16 mouse cellular contexts compared by ENCODE assay signal in the genomic region with DNA sequence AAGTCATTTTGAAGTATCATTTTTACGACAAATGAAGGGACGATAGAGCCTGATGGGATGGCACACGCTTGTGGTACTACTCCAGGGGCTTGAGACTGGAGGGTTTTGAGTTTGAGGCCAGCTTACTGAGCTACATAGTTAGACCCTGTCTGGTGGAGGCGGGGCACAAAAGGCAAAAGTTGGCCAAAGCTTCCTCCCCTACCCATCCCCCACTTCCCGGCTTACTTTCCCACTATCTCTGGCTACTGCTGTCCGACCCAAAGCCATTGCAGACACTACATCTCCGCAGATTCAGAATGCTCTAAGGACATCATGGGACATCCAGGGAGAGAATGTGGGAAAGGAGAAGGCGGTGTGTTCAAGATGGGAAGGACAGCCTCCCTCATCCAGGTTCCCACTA.
DNase-seq lines count a peak whose midpoint lies in the region; ATAC-seq and TF ChIP-seq lines count a peak whose summit lies in the region.
"Had no signal": no experiment of that assay in that cellular context is flagged by ENCODE, and none has a peak within 500 bp of the region (broad histone marks: within the 10 kb centered on the region; RNA-seq: fewer than 3 reads in every experiment).

No protein-coding gene starts in this region.

- no peak for TF ChIP-seq CTCF in layer of hippocampus, adult 2 months (conservative IDR thresholded peaks at IDR 0.05)
- TF ChIP-seq CTCF in forebrain, postnatal 0 days (IDR thresholded peaks at IDR 0.05; ENCODE audit: low read depth), result no peak

- 0 out of 2 replicates have a peak, but pooled peaks cover under 1% of the 10 kb centered on the region for H3K36me3 ChIP-seq in forebrain, embryonic 12.5 days (replicated peaks)
- H3K36me3 ChIP-seq in forebrain, postnatal 0 days (ENCODE audit: insufficient read depth), result peaks cover 3% of the 10 kb centered on the region
- H3K36me3 ChIP-seq in midbrain, embryonic 15.5 days (replicated peaks), result no peaks in the 10 kb centered on the region
- H3K36me3 ChIP-seq: liver, embryonic 13.5 days; stomach, embryonic 15.5 days had no signal

- WGBS in forebrain, embryonic 12.5 days, result 66% methylated on average over 8 of the region's 8 CpGs
- 64% methylated on average over 8 of the region's 8 CpGs for WGBS in forebrain, postnatal 0 days
- WGBS in midbrain, embryonic 15.5 days, result 66% methylated on average over 8 of the region's 8 CpGs

- H3K27ac ChIP-seq in layer of hippocampus, adult 2 months, result peak overlapping the region; percentile 67; the same call in 1 of the 2 replicates
- peak overlapping the region; percentile 85 for H3K27ac ChIP-seq in forebrain, embryonic 12.5 days
- peak overlapping the region; percentile 37 for H3K27ac ChIP-seq in forebrain, postnatal 0 days (ENCODE audit: low read depth, low read length)
- peak overlapping the region; percentile 75 for H3K27ac ChIP-seq in midbrain, embryonic 15.5 days
- H3K27ac ChIP-seq: liver, embryonic 13.5 days; stomach, embryonic 15.5 days had no signal

- H3K4me2 ChIP-seq in forebrain, embryonic 12.5 days, result peak overlapping the region; percentile 6; the same call in 1 of the 2 replicates
- no peak overlapping the region for H3K4me2 ChIP-seq in forebrain, postnatal 0 days (ENCODE audit: low read depth)
- H3K4me2 ChIP-seq in midbrain, embryonic 15.5 days, result no peak overlapping the region
- H3K4me2 ChIP-seq: heart, embryonic 11.5 days; liver, embryonic 13.5 days; stomach, embryonic 15.5 days had no signal

- H3K9ac ChIP-seq in forebrain, embryonic 12.5 days, result no peak overlapping the region
- no peak overlapping the region for H3K9ac ChIP-seq in forebrain, postnatal 0 days
- no peak overlapping the region for H3K9ac ChIP-seq in midbrain, embryonic 15.5 days
- H3K9ac ChIP-seq: liver, embryonic 13.5 days; stomach, embryonic 15.5 days had no signal

- H3K4me3 ChIP-seq in layer of hippocampus, adult 2 months, result no peak overlapping the region
- no peak overlapping the region for H3K4me3 ChIP-seq in forebrain, embryonic 12.5 days (replicated peaks)
- no peak overlapping the region for H3K4me3 ChIP-seq in forebrain, postnatal 0 days (ENCODE audit: low read depth, low read length)
- H3K4me3 ChIP-seq in midbrain, embryonic 15.5 days, result no peak overlapping the region
- H3K4me3 ChIP-seq: liver, embryonic 13.5 days; stomach, embryonic 15.5 days had no signal

- peaks cover 69% of the 10 kb centered on the region for H3K4me1 ChIP-seq in forebrain, embryonic 12.5 days
- 0 out of 2 replicates have a peak, but pooled peaks cover 6% of the 10 kb centered on the region for H3K4me1 ChIP-seq in forebrain, postnatal 0 days (ENCODE audit: insufficient read depth)
- peaks cover 55% of the 10 kb centered on the region for H3K4me1 ChIP-seq in midbrain, embryonic 15.5 days
- H3K4me1 ChIP-seq: liver, embryonic 13.5 days; stomach, embryonic 15.5 days had no signal

- H3K27me3 ChIP-seq in forebrain, embryonic 12.5 days, result peaks cover 21% of the 10 kb centered on the region
- no peaks in the 10 kb centered on the region for H3K27me3 ChIP-seq in forebrain, postnatal 0 days (ENCODE audit: insufficient read depth, low read length)
- H3K27me3 ChIP-seq in midbrain, embryonic 15.5 days (replicated peaks), result no peaks in the 10 kb centered on the region

- DNase-seq in layer of hippocampus, adult 2 months (ENCODE audit: low spot score in 2 of 2), result no peak
- no peak for DNase-seq in layer of hippocampus, postnatal 14 days (ENCODE audit: low spot score in 2 of 2)
- peak; percentile 69 for DNase-seq in forebrain, postnatal 0 days
- DNase-seq in thymus, postnatal 0 days (ENCODE audit: low spot score), result no peak
- no peak for DNase-seq in layer of hippocampus, postnatal 36 days
- DNase-seq: adrenal gland, postnatal 10 days; kidney, postnatal 25 days; liver, embryonic 13.5 days; spleen, adult 18-20 months; thymus, postnatal 14 days had no signal

- no peaks in the 10 kb centered on the region for H3K9me3 ChIP-seq in forebrain, embryonic 12.5 days
- H3K9me3 ChIP-seq in forebrain, postnatal 0 days (ENCODE audit: low read length), result no peaks in the 10 kb centered on the region
- H3K9me3 ChIP-seq in midbrain, embryonic 15.5 days, result no peaks in the 10 kb centered on the region
- H3K9me3 ChIP-seq: liver, embryonic 13.5 days; stomach, embryonic 15.5 days had no signal

- no peak for ATAC-seq in forebrain, embryonic 12.5 days (ENCODE audit: low FRiP score)
- ATAC-seq in forebrain, postnatal 0 days, result 0 out of 2 replicates have a peak, but pooled peaks have one; percentile 0
- no peak for ATAC-seq in midbrain, embryonic 15.5 days (replicated peaks)
- ATAC-seq: intestine, postnatal 0 days; lung, postnatal 0 days had no signal
